Mouse (Mus musculus): ENCODE results near the gene Igdcc3.

DNA sequence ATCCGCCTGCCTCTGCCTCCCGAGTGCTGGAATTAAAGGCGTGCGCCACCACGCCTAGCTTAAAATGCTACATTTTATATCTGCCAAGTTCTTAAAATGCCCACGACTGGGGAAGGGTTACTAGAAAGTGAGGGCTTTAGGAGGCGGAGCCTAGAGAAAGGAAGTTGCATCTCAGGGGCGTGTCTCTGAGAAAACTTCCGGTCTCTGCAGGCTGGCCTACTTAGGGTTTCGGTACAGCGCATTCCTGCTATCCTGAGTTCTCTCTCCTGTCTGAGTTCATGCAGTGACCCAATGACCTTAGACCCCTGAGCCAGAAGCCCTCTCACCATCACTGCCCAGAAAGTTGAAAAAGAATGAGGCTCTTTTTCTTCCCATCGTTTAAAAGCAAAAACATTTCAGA lies 52.2 kb downstream of the Igdcc3 start:
- no peak for TF ChIP-seq CTCF (IDR thresholded peaks at IDR 0.05; ENCODE audit: low read depth)
- no peak for TF ChIP-seq EP300 (IDR thresholded peaks at IDR 0.05; ENCODE audit: low read depth)

All from heart, postnatal 0 days (tissue).